Mouse (Mus musculus) testis, adult 2 months (tissue): ENCODE data around the gene Fam83e.

Experiments used
- CTCF ChIP-seq: fragments of 200-500 bp; IDR thresholded peaks from 2 replicates; pipeline ENCODE4 v1.5.1; 2012; ENCODE audit warnings: low read depth, mild to moderate bottlenecking, inconsistent platforms, low read length, moderate library complexity; ENCODE audit not compliant: control insufficient read depth, insufficient read depth, insufficient replicate concordance
- POLR2A ChIP-seq: fragments of 200-500 bp; IDR thresholded peaks from 2 replicates; pipeline ENCODE4 v1.6.1; 2012; ENCODE audit warnings: low read depth, mild to moderate bottlenecking, inconsistent platforms, low read length, moderate library complexity; ENCODE audit not compliant: control insufficient read depth

DNA sequence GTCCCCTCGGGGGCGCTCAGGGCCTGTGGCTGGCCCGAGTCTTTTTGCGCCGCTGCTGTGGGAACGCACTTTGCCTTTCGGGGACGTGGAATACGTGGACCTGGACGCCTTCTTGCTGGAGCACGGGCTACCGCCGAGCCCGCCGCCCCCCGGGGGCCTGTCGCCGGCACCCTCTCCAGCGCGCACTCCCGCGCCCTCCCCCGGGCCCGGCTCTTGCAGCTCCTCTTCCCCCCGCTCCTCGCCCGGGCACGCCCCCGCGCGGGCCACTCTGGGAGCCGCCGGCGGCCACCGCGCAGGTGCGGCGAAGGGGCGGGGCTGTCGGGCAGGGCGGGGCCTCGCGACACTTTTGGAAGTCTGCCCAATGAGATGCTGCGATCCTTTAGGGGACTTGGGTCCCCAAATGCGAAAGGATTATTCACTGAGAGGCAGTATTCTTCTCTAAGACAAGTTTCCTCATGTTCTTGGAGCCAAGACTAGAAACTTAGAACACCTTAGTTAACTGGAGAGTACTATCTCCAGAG lies 14.2 kb upstream of the Fam83e start:
- TF ChIP-seq CTCF, result no peak
- peak; percentile 30 for TF ChIP-seq POLR2A
